Comparison of ENCODE assay signal across 14 mouse cellular contexts in the genomic region with DNA sequence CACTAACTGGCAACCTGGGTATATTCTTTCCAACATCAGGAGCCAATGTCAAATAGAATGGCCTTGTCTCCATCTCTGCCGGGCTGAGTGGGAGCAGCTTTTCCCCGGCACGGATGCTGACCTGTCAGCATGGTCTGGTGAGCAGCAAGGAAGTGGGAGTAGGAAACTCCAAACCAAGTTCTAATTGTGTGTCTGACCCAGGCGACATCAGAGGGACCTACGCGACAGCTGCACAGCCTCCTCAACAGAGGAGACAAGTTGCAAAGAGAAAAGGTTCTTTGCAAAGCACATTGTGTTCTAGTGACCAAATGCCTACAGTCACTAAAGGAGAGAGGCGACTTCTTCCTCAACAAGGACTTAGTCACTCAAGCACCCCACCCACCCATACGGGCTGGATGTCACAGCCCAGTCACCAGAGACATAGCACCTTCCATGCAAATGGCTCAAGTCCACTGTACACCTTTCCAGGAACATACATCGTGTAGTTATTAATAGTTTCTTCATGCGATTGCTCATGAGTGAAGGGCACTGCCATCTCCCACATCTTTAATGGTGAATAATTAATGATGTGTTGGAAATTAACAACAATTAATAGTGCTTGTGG.
"Had no signal": no experiment of that assay in that cellular context is flagged by ENCODE, and none has a peak within 500 bp of the region (broad histone marks: within the 10 kb centered on the region; RNA-seq: fewer than 3 reads in every experiment).

No protein-coding gene starts in this region.

- ATAC-seq: intestine, embryonic 15.5 days; midbrain, embryonic 15.5 days had no signal

- DNase-seq: left cerebral cortex, postnatal 4 days; liver, embryonic 13.5 days; lung, adult 2 months; lung, postnatal 14 days; retina, postnatal 1 day; right cerebral cortex, postnatal 25 days; thymus, adult 18-20 months; thymus, postnatal 36 days had no signal

- H3K4me2 ChIP-seq: intestine, embryonic 15.5 days; liver, embryonic 13.5 days; midbrain, embryonic 12.5 days; midbrain, embryonic 15.5 days; neural tube, embryonic 13.5 days had no signal

- H3K27me3 ChIP-seq: intestine, embryonic 15.5 days; liver, embryonic 13.5 days; midbrain, embryonic 12.5 days; midbrain, embryonic 15.5 days; neural tube, embryonic 13.5 days had no signal

- H3K4me3 ChIP-seq: intestine, embryonic 15.5 days; liver, embryonic 13.5 days; midbrain, embryonic 12.5 days; midbrain, embryonic 15.5 days; myocyte; neural tube, embryonic 13.5 days had no signal

- H3K4me1 ChIP-seq: liver, embryonic 13.5 days; midbrain, embryonic 12.5 days; midbrain, embryonic 15.5 days; neural tube, embryonic 13.5 days had no signal

- H3K9ac ChIP-seq: intestine, embryonic 15.5 days; liver, embryonic 13.5 days; midbrain, embryonic 12.5 days; midbrain, embryonic 15.5 days; neural tube, embryonic 13.5 days had no signal

- H3K9me3 ChIP-seq: intestine, embryonic 15.5 days; liver, embryonic 13.5 days; midbrain, embryonic 12.5 days; midbrain, embryonic 15.5 days; neural tube, embryonic 13.5 days had no signal

- H3K36me3 ChIP-seq: intestine, embryonic 15.5 days; liver, embryonic 13.5 days; midbrain, embryonic 12.5 days; midbrain, embryonic 15.5 days; neural tube, embryonic 13.5 days had no signal

- H3K27ac ChIP-seq: intestine, embryonic 15.5 days; liver, embryonic 13.5 days; macrophage; midbrain, embryonic 12.5 days; midbrain, embryonic 15.5 days; neural tube, embryonic 13.5 days had no signal
